Mouse (Mus musculus) intestine, embryonic 14.5 days (tissue): ENCODE data around the gene Ttc22. TPM values are rescaled to one million over a fixed set of nuclear protein-coding genes. Genes with fewer than 3 reads are reported as not detected.

Source experiments
- ATAC-seq: fragments of 200-750 bp; cut with Nextera tagmentation; replicated peaks from 2 replicates; pipeline ENCODE4 v1.8.0; 2017; ENCODE audit warnings: low read depth, moderate number of reproducible peaks, moderate TSS enrichment, moderate library complexity; ENCODE audit not compliant: low FRiP score, low TSS enrichment
- DNase-seq: peaks from one replicate; pipeline ENCODE4 v3.0.0-alpha.2; 2018; ENCODE audit warnings: low spot score
- H3K27ac ChIP-seq: fragments of 300-500 bp; sonication (generic); 2 replicates; pipeline ENCODE4 v1.5.1; 2014; ENCODE audit warnings: low read depth, mild to moderate bottlenecking, control low read depth
- H3K27me3 ChIP-seq: fragments of 300-500 bp; sonication (generic); replicated peaks from 2 replicates; pipeline ENCODE4 v1.6.1; 2014; ENCODE audit warnings: low read length, control low read depth; ENCODE audit not compliant: control insufficient read depth, insufficient read depth
- H3K36me3 ChIP-seq: fragments of 300-500 bp; sonication (generic); 2 replicates; pipeline ENCODE4 v1.6.1; 2014; ENCODE audit warnings: low read length, control low read depth; ENCODE audit not compliant: control insufficient read depth, insufficient read depth
- H3K4me1 ChIP-seq: fragments of 300-500 bp; sonication (generic); replicated peaks from 2 replicates; pipeline ENCODE4 v1.6.1; 2014; ENCODE audit warnings: low read length, control low read depth, mixed read lengths; ENCODE audit not compliant: control insufficient read depth, insufficient read depth
- H3K4me2 ChIP-seq: fragments of 300-500 bp; sonication (generic); 2 replicates; pipeline ENCODE4 v1.6.1; 2014; ENCODE audit warnings: low read length
- H3K4me3 ChIP-seq: fragments of 300-500 bp; sonication (generic); 2 replicates; pipeline ENCODE4 v1.5.1; 2014; ENCODE audit warnings: low read depth, low read length, control low read depth, mixed read lengths
- H3K9ac ChIP-seq: fragments of 300-500 bp; sonication (generic); 2 replicates; pipeline ENCODE4 v1.6.1; 2014; ENCODE audit warnings: mild to moderate bottlenecking, low read length
- H3K9me3 ChIP-seq: fragments of 300-500 bp; sonication (generic); 2 replicates; pipeline ENCODE4 v1.6.1; 2016; ENCODE audit warnings: low read length, control low read depth; ENCODE audit not compliant: control insufficient read depth
- WGBS: fragments of 180-500 bp; shearing (Covaris S2); extraction: QIAGEN DNeasy Blood & Tissue Kit; methylation state at CpG from one replicate; pipeline ENCODE4 v1.1.7; 2014; 5-methylcytosine and 5-hydroxymethylcytosine counted together
- polyA plus RNA-seq: library from polyadenylated mRNA; unstranded; fragments of >200 nt; fragmentation: Nextera tagmentation; extraction: Ambion mirVana; gene quantifications from 2 replicates; pipeline ENCODE4 v1.2.1, GENCODE M21; 2014

Ttc22 gene
- 1.1 and 2.0 TPM in 2 replicates for polyA plus RNA-seq

- Histone ChIP-seq H3K36me3 (no peaks in the 10 kb centered on the region), H3K4me1 (peaks cover 6% of the 10 kb centered on the region; the same call in 1 of the 2 replicates), H3K27ac (no peak within 1 kb of the TSS), H3K9ac (no peak within 1 kb of the TSS), H3K4me2 (peak within 1 kb of the TSS; percentile 36), H3K9me3 (no peaks in the 10 kb centered on the region), H3K27me3 (peaks cover 30% of the 10 kb centered on the region), H3K4me3 (no peak within 1 kb of the TSS)
- ATAC-seq (peak; percentile 44; the same call in 1 of the 2 replicates), DNase-seq (no peak)
- 20% methylated on average over 16 of the region's 16 CpGs for WGBS
Measured at GRCm38 (mm10) chr4:106622030-106622493, at the start of gene Ttc22. TSS of gene Ttc22 (plus strand) at chr4:106622432.

- Histone ChIP-seq H3K36me3 (peaks cover 96% of the 10 kb centered on the region), H3K27me3 (no peaks in the 10 kb centered on the region)
- 86% methylated on average over 8 of the region's 8 CpGs for whole genome bisulfite sequencing
Measured at GRCm38 (mm10) chr4:106575022-106575421, 47.2 kb upstream of the Ttc22 start.

GRCm38 (mm10) chr4:106577511-106577910 is 44.7 kb upstream of the Ttc22 start:
- H3K36me3 ChIP-seq, result peaks cover 96% of the 10 kb centered on the region
- 92% methylated on average over 7 of the region's 7 CpGs for WGBS
- no peak for ATAC-seq
- no peaks in the 10 kb centered on the region for H3K9me3 ChIP-seq
- H3K4me3 ChIP-seq, result no peak overlapping the region
- no peak overlapping the region for H3K4me2 ChIP-seq
- no peaks in the 10 kb centered on the region for H3K4me1 ChIP-seq
- H3K9ac ChIP-seq, result no peak overlapping the region
- H3K27me3 ChIP-seq, result no peaks in the 10 kb centered on the region
- no peak overlapping the region for H3K27ac ChIP-seq
- no peak for DNase-seq

More at GRCm38 (mm10) chr4:106575022-106575421, 47.2 kb upstream of the Ttc22 start:
- Histone ChIP-seq H3K4me1 (no peaks in the 10 kb centered on the region), H3K27ac (no peak overlapping the region), H3K4me3 (no peak overlapping the region), H3K9ac (no peak overlapping the region), H3K9me3 (no peaks in the 10 kb centered on the region), H3K4me2 (no peak overlapping the region)
- ATAC-seq (no peak), DNase-seq (no peak)

GRCm38 (mm10) chr4:106581176-106581864 is 40.9 kb upstream of the Ttc22 start:
- Histone ChIP-seq H3K9me3 (no peaks in the 10 kb centered on the region), H3K9ac (no peak overlapping the region), H3K27me3 (no peaks in the 10 kb centered on the region), H3K36me3 (peaks cover 94% of the 10 kb centered on the region), H3K27ac (no peak overlapping the region), H3K4me1 (no peaks in the 10 kb centered on the region), H3K4me3 (no peak overlapping the region), H3K4me2 (no peak overlapping the region)
- DNase-seq (no peak), ATAC-seq (no peak)
- 83% methylated on average over 14 of the region's 14 CpGs for WGBS

- WGBS, result 88% methylated on average over 15 of the region's 15 CpGs
- Histone ChIP-seq H3K4me1 (no peaks in the 10 kb centered on the region), H3K36me3 (peaks cover 94% of the 10 kb centered on the region), H3K27ac (no peak overlapping the region), H3K9ac (no peak overlapping the region), H3K4me3 (no peak overlapping the region), H3K4me2 (no peak overlapping the region), H3K27me3 (no peaks in the 10 kb centered on the region), H3K9me3 (no peaks in the 10 kb centered on the region)
- ATAC-seq, result no peak
- no peak for DNase-seq
Measured at GRCm38 (mm10) chr4:106581865-106582204, 40.4 kb upstream of the Ttc22 start.

- no peak overlapping the region for H3K4me3 ChIP-seq
- ATAC-seq (peak; percentile 70), DNase-seq (no peak)
- H3K4me2 ChIP-seq, result no peak overlapping the region
- no peaks in the 10 kb centered on the region for H3K9me3 ChIP-seq
- no peaks in the 10 kb centered on the region for H3K27me3 ChIP-seq
- WGBS, result 73% methylated on average over 12 of the region's 12 CpGs
- no peaks in the 10 kb centered on the region for H3K4me1 ChIP-seq
- H3K9ac ChIP-seq, result no peak overlapping the region
- H3K36me3 ChIP-seq, result peaks cover 92% of the 10 kb centered on the region
- H3K27ac ChIP-seq, result no peak overlapping the region
Measured at GRCm38 (mm10) chr4:106582428-106583153, 39.6 kb upstream of the Ttc22 start.

- Histone ChIP-seq H3K36me3 (peaks cover 88% of the 10 kb centered on the region), H3K27ac (no peak overlapping the region), H3K4me2 (no peak overlapping the region), H3K27me3 (no peaks in the 10 kb centered on the region), H3K9ac (no peak overlapping the region), H3K9me3 (no peaks in the 10 kb centered on the region), H3K4me3 (no peak overlapping the region), H3K4me1 (no peaks in the 10 kb centered on the region)
- 86% methylated on average over 4 of the region's 4 CpGs for WGBS
- ATAC-seq (no peak), DNase-seq (no peak)
Measured at GRCm38 (mm10) chr4:106584665-106585064, 37.6 kb upstream of the Ttc22 start.

- WGBS, result 89% methylated on average over 6 of the region's 6 CpGs
Measured at GRCm38 (mm10) chr4:106587075-106587474, 35.2 kb upstream of the Ttc22 start.

More at GRCm38 (mm10) chr4:106587075-106587474, 35.2 kb upstream of the Ttc22 start:
- no peak overlapping the region for H3K9ac ChIP-seq
- no peaks in the 10 kb centered on the region for H3K4me1 ChIP-seq
- no peak overlapping the region for H3K27ac ChIP-seq
- no peak for ATAC-seq
- H3K27me3 ChIP-seq, result no peaks in the 10 kb centered on the region
- H3K36me3 ChIP-seq, result peaks cover 66% of the 10 kb centered on the region
- H3K4me3 ChIP-seq, result no peak overlapping the region
- DNase-seq, result no peak
- no peak overlapping the region for H3K4me2 ChIP-seq
- H3K9me3 ChIP-seq, result no peaks in the 10 kb centered on the region
